In genomic region chr8:80688141-80688540, GRCm38 (mm10) we compare ENCODE assay signal across 8 mouse cellular contexts. TPM values are rescaled to one million over a fixed set of nuclear protein-coding genes. Genes with fewer than 3 reads are reported as not detected.
DNase-seq lines count a peak whose midpoint lies in the region; ATAC-seq and TF ChIP-seq lines count a peak whose summit lies in the region.

No protein-coding gene starts in this region.

- no peak overlapping the region for H3K9ac ChIP-seq in MEL (ENCODE audit: control insufficient read depth, low read depth, low read length, poor library complexity, severe bottlenecking)
- H3K9ac ChIP-seq in hindbrain, embryonic 14.5 days, result no peak overlapping the region

- H3K4me2 ChIP-seq in hindbrain, embryonic 14.5 days (replicated peaks), result no peak overlapping the region

- peak; percentile 68 to 91 (median 86) for TF ChIP-seq CTCF in MEL (IDR thresholded peaks at IDR 0.05 in 2 of 3, conservative IDR thresholded peaks at IDR 0.05 in 1 of 3; ENCODE audit: control insufficient read depth in 1 of 3, insufficient read depth in 1 of 3, low read depth in 2 of 3, low read length in 3 of 3, poor library complexity in 1 of 3, severe bottlenecking in 1 of 3)
- TF ChIP-seq CTCF in brain, embryonic 14.5 days (IDR thresholded peaks at IDR 0.05; ENCODE audit: borderline replicate concordance, extremely low read depth, insufficient read depth, insufficient read length), result peak; percentile 70

- peaks cover 14 to 23% of the 10 kb centered on the region in 2 experiments for H3K4me1 ChIP-seq in MEL (ENCODE audit: control insufficient read depth in 1 of 2, insufficient read depth in 2 of 2, low read length in 2 of 2)
- H3K4me1 ChIP-seq in hindbrain, embryonic 14.5 days (replicated peaks; ENCODE audit: control insufficient read depth, insufficient read depth, low read length), result no peaks in the 10 kb centered on the region

- ATAC-seq in erythroid progenitor cell, adult 5-6 weeks (replicated peaks; ENCODE audit: low FRiP score, poor library complexity, severe bottlenecking), result peak; percentile 92
- 0 out of 2 replicates have a peak, but pooled peaks have one; percentile 48 for ATAC-seq in hindbrain, embryonic 14.5 days (ENCODE audit: low FRiP score)

- no peak overlapping the region for H3K4me3 ChIP-seq in MEL (ENCODE audit: control insufficient read depth in 1 of 2, insufficient read depth in 1 of 2, low read depth in 2 of 2, low read length in 2 of 2)
- H3K4me3 ChIP-seq in hindbrain, embryonic 14.5 days (replicated peaks; ENCODE audit: low read length), result no peak overlapping the region

- 49% methylated on average over 4 of the region's 4 CpGs for WGBS in hindbrain, embryonic 14.5 days

- H3K27me3 ChIP-seq in MEL (ENCODE audit: control insufficient read depth in 1 of 2, insufficient read depth in 2 of 2, low read length in 2 of 2), result no peaks in the 10 kb centered on the region
- H3K27me3 ChIP-seq in hindbrain, embryonic 14.5 days (ENCODE audit: control insufficient read depth, insufficient read depth, low read length), result no peaks in the 10 kb centered on the region

- peak; percentile 74 for DNase-seq in MEL (ENCODE audit: low read depth, low spot score)
- DNase-seq in brain, embryonic 14.5 days (ENCODE audit: low read depth), result peak; percentile 74
- peak; percentile 72 for DNase-seq in hindbrain, embryonic 14.5 days (ENCODE audit: low spot score)
- peak; percentile 30 to 67 for DNase-seq in layer of hippocampus, postnatal 25 days (ENCODE audit: extremely low spot score in 1 of 2, low spot score in 1 of 2)
- DNase-seq in lung, postnatal 4 days, result peak; percentile 38 to 61
- DNase-seq in right cerebral cortex, postnatal 36 days (ENCODE audit: low spot score in 2 of 2), result peak; percentile 28 to 34
- DNase-seq in yolk sac, embryonic 10.5 days (ENCODE audit: low spot score), result peak; percentile 28

- H3K9me3 ChIP-seq in MEL (replicated peaks; ENCODE audit: insufficient read depth, low read length), result no peaks in the 10 kb centered on the region
- no peaks in the 10 kb centered on the region for H3K9me3 ChIP-seq in hindbrain, embryonic 14.5 days (ENCODE audit: control insufficient read depth, low read length)

- peaks cover 0 to 9% of the 10 kb centered on the region in 2 experiments; a peak in 2 of 4 replicates for H3K36me3 ChIP-seq in MEL (ENCODE audit: control insufficient read depth in 1 of 2, insufficient read depth in 2 of 2, low read length in 2 of 2)
- no peaks in the 10 kb centered on the region for H3K36me3 ChIP-seq in hindbrain, embryonic 14.5 days (replicated peaks; ENCODE audit: control insufficient read depth, insufficient read depth)

- no peaks in the 10 kb centered on the region for H3K79me2 ChIP-seq in MEL (ENCODE audit: control insufficient read depth, insufficient read depth, low read length, poor library complexity)

- H3K27ac ChIP-seq in MEL (ENCODE audit: control insufficient read depth, low read depth, low read length), result no peak overlapping the region
- no peak overlapping the region for H3K27ac ChIP-seq in hindbrain, embryonic 14.5 days

- no peak for TF ChIP-seq EP300 in MEL (IDR thresholded peaks at IDR 0.05; ENCODE audit: low read depth in 1 of 2, low read length in 2 of 2)

- no peak for TF ChIP-seq POLR2A in MEL (IDR thresholded peaks at IDR 0.05; ENCODE audit: control insufficient read depth in 1 of 2, insufficient read depth in 1 of 2, low read depth in 1 of 2, low read length in 2 of 2, poor library complexity in 1 of 2)
- no peak for TF ChIP-seq POLR2A in brain, embryonic 14.5 days (IDR thresholded peaks at IDR 0.05; ENCODE audit: borderline replicate concordance, extremely low read depth, insufficient read depth, insufficient read length, poor library complexity, severe bottlenecking)

- peak; percentile 92 for TF ChIP-seq RAD21 in MEL (IDR thresholded peaks at IDR 0.05; ENCODE audit: low read depth, low read length)

TF ChIP-seq in MEL, 35 proteins besides CTCF, POLR2A, EP300 and RAD21:
- TF ChIP-seq MXI1 (IDR thresholded peaks at IDR 0.05; ENCODE audit: low read depth, low read length), result no peak
- TF ChIP-seq NELFE (IDR thresholded peaks at IDR 0.05; ENCODE audit: low read depth, low read length), result no peak
- no peak for TF ChIP-seq TAL1 (IDR thresholded peaks at IDR 0.05; ENCODE audit: low read length)
- TF ChIP-seq CHD1 (IDR thresholded peaks at IDR 0.05; ENCODE audit: low read depth, low read length), result no peak
- 0 out of 2 replicates have a peak, but pooled peaks have one; percentile 30 for TF ChIP-seq TCF12 (IDR thresholded peaks at IDR 0.05; ENCODE audit: low read depth, low read length)
- no peak for TF ChIP-seq POLR2AphosphoS5 (IDR thresholded peaks at IDR 0.05; ENCODE audit: borderline replicate concordance, low read depth, low read length)
- TF ChIP-seq MAFK (IDR thresholded peaks at IDR 0.05; ENCODE audit: borderline replicate concordance, low read depth, low read length), result no peak
- TF ChIP-seq POLR2AphosphoS2 (IDR thresholded peaks at IDR 0.05; ENCODE audit: low read length), result no peak
- no peak for TF ChIP-seq ZKSCAN1 (IDR thresholded peaks at IDR 0.05; ENCODE audit: low read depth, low read length)
- no peak for TF ChIP-seq NRF1 (IDR thresholded peaks at IDR 0.05; ENCODE audit: insufficient read depth, low read depth, low read length, poor library complexity, severe bottlenecking)
- no peak for TF ChIP-seq ZNF384 (IDR thresholded peaks at IDR 0.05; ENCODE audit: low read depth, low read length)
- TF ChIP-seq GATA1 (IDR thresholded peaks at IDR 0.05; ENCODE audit: low read depth, low read length), result peak; percentile 44
- no peak for TF ChIP-seq JUND (IDR thresholded peaks at IDR 0.05; ENCODE audit: low read depth, low read length)
- TF ChIP-seq UBTF (IDR thresholded peaks at IDR 0.05; ENCODE audit: borderline replicate concordance, insufficient read depth, low read depth, low read length), result no peak
- no peak for TF ChIP-seq GABPA (IDR thresholded peaks at IDR 0.05; ENCODE audit: low read depth, low read length)
- TF ChIP-seq E2F4 (IDR thresholded peaks at IDR 0.05; ENCODE audit: borderline replicate concordance, low read depth, low read length), result no peak
- TF ChIP-seq MAZ (IDR thresholded peaks at IDR 0.05; ENCODE audit: low read depth, low read length), result no peak
- TF ChIP-seq USF2 (IDR thresholded peaks at IDR 0.05; ENCODE audit: borderline replicate concordance in 1 of 2, insufficient read depth in 1 of 2, low read depth in 1 of 2, low read length in 2 of 2), result no peak
- no peak for TF ChIP-seq MYC (IDR thresholded peaks at IDR 0.05; ENCODE audit: low read depth, low read length)
- TF ChIP-seq SIN3A (IDR thresholded peaks at IDR 0.05; ENCODE audit: low read length), result no peak; the same call in 1 of the 2 replicates
- TF ChIP-seq USF1 (IDR thresholded peaks at IDR 0.05; ENCODE audit: low read depth, low read length), result no peak
- no peak for TF ChIP-seq ZMIZ1 (IDR thresholded peaks at IDR 0.05; ENCODE audit: low read depth, low read length)
- TF ChIP-seq ELF1 (IDR thresholded peaks at IDR 0.05; ENCODE audit: low read depth, low read length), result no peak
- TF ChIP-seq ETS1 (IDR thresholded peaks at IDR 0.05; ENCODE audit: low read depth, low read length), result peak; percentile 20; the same call in 1 of the 2 replicates
- TF ChIP-seq TBP (IDR thresholded peaks at IDR 0.05; ENCODE audit: low read depth, low read length), result 0 out of 2 replicates have a peak, but pooled peaks have one; percentile 25
- peak; percentile 99 for TF ChIP-seq ZC3H11A (IDR thresholded peaks at IDR 0.05; ENCODE audit: low read depth, low read length)
- TF ChIP-seq SMC3 (IDR thresholded peaks at IDR 0.05; ENCODE audit: low read depth, low read length), result peak; percentile 96
- no peak for TF ChIP-seq BHLHE40 (IDR thresholded peaks at IDR 0.05; ENCODE audit: borderline replicate concordance, low read depth, low read length)
- TF ChIP-seq HCFC1 (IDR thresholded peaks at IDR 0.05; ENCODE audit: low read depth, low read length), result no peak
- no peak for TF ChIP-seq MYB (IDR thresholded peaks at IDR 0.05; ENCODE audit: low read depth, low read length)
- no peak for TF ChIP-seq MAX (IDR thresholded peaks at IDR 0.05; ENCODE audit: low read length)
- no peak for TF ChIP-seq CHD2 (IDR thresholded peaks at IDR 0.05; ENCODE audit: low read length)
- TF ChIP-seq KAT2A (conservative IDR thresholded peaks at IDR 0.05; ENCODE audit: low read depth, low read length), result no peak

RNA-seq across cellular contexts. Expression of gene Smarca5, which starts 51.2 kb away (rescaled TPM):
- 89.1 and 99.2 TPM in 2 replicates for total RNA-seq in MEL (2012; rRNA removed)
- polyA plus RNA-seq in MEL (2012; ENCODE audit: insufficient read depth in 1 of 2, insufficient read length in 2 of 2, low read depth in 1 of 2, low replicate concordance in 2 of 2, missing spikeins in 1 of 2), result 100 to 1,000 TPM in 1 of 2 experiments, 10 to 100 TPM in 1; 59.0 to 140 TPM
- polyA plus RNA-seq in brain, embryonic 14.5 days (2012; rRNA removed), result 23.9 and 30.8 TPM in 2 replicates
- 96.9 and 107 TPM in 2 replicates for total RNA-seq in erythroid progenitor cell, adult 5-6 weeks (2015; ENCODE audit: low replicate concordance)
- 205 and 231 TPM in 2 replicates for total RNA-seq in erythroid progenitor cell, adult 5-6 weeks (2017; ENCODE audit: low replicate concordance)
- 56.7 and 61.3 TPM in 2 replicates for polyA plus RNA-seq in hindbrain, embryonic 14.5 days (2014; fragmentation: Nextera tagmentation; extraction: Ambion mirVana)
- 10 to 100 TPM; 54.1 to 58.3 TPM for total RNA-seq in layer of hippocampus, postnatal 25 days (2021)
